Mouse (Mus musculus): Measurements from ENCODE around the gene Xrcc6. TPM values are rescaled to one million over a fixed set of nuclear protein-coding genes. Genes with fewer than 3 reads are reported as not detected.

Gene Xrcc6
- 58.9 and 59.5 TPM in 2 replicates for polyA plus RNA-seq (2015; fragmentation: Nextera tagmentation; extraction: Ambion mirVana)

- Histone ChIP-seq H3K4me1 (peaks cover 17% of the 10 kb centered on the region), H3K36me3 (no peaks in the 10 kb centered on the region), H3K4me2 (replicated peaks) (no peak within 1 kb of the TSS), H3K9me3 (no peaks in the 10 kb centered on the region), H3K9ac (replicated peaks) (no peak within 1 kb of the TSS), H3K27me3 (no peaks in the 10 kb centered on the region), H3K27ac (replicated peaks) (no peak within 1 kb of the TSS), H3K4me3 (no peak within 1 kb of the TSS)
- ATAC-seq (replicated peaks) = no peak
- WGBS = 78% methylated on average over 3 of the region's 3 CpGs
Measured at GRCm38 (mm10) chr15:81987646-81988045, at the start of gene Xrcc6. Gene Xrcc6, plus strand, starts transcription at chr15:81987835.

DNA sequence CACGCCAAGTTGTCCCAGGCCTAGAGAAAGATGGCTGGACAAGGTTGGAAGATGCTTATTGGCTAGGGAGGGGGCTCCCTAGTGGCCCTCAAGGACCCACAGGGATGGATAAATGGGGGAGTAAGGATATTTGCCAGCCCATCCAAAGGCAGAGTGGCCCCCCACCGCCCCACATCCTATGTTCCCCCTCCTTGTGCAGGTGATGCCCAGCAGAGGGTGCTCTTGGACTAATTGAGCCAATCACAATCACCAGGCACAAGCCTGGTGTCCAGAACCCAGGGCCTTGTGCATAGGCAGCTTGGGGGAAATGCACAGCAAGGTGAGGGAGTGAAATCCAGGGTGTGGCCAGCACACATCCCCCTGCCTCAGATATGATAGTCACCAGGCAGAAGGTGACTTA, 49.4 kb upstream of the Xrcc6 start:
- H3K4me1 ChIP-seq = peaks cover 37% of the 10 kb centered on the region
- H3K36me3 ChIP-seq = no peaks in the 10 kb centered on the region; the same call in 1 of the 2 replicates
- ATAC-seq (replicated peaks) = 0 out of 2 replicates have a peak, but pooled peaks have one; percentile 33
- H3K27me3 ChIP-seq = no peaks in the 10 kb centered on the region
- no peaks in the 10 kb centered on the region for H3K9me3 ChIP-seq
- whole genome bisulfite sequencing = 22% methylated on average over 2 of the region's 2 CpGs
- peak overlapping the region; percentile 57 for H3K4me3 ChIP-seq
- H3K27ac ChIP-seq (replicated peaks) = peak overlapping the region; percentile 85
- H3K9ac ChIP-seq (replicated peaks) = peak overlapping the region; percentile 68
- peak overlapping the region; percentile 79 for H3K4me2 ChIP-seq (replicated peaks)

GRCm38 (mm10) chr15:81939157-81939715, 48.4 kb upstream of the Xrcc6 start:
- no peak for ATAC-seq (replicated peaks)
- Histone ChIP-seq H3K4me1 (peaks cover 39% of the 10 kb centered on the region), H3K9me3 (no peaks in the 10 kb centered on the region), H3K27me3 (no peaks in the 10 kb centered on the region), H3K4me2 (replicated peaks) (no peak overlapping the region), H3K9ac (replicated peaks) (no peak overlapping the region), H3K4me3 (no peak overlapping the region), H3K36me3 (no peaks in the 10 kb centered on the region; the same call in 1 of the 2 replicates), H3K27ac (replicated peaks) (no peak overlapping the region)
- 87% methylated on average over 10 of the region's 10 CpGs for WGBS

DNA sequence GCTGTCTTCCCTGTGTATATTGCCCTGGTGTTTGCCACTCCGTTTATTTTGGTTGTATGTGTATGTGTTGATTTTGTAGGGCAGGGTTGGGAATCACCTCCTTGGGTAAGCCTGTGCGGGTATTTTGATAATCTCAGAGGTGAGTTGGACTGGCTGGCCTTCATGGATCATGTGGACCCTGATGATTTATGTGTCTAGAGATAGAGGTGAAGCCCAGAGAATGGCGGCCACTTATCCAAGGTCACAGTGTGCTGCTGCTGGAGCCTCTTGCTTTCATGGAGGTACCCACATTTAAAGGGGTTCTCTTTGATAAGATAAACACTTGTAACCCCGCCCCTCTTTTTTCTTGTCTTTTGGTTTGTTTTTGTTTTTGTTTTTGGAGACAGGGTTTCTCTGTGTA, 47.9 kb upstream of the Xrcc6 start:
- H3K36me3 ChIP-seq = no peaks in the 10 kb centered on the region; the same call in 1 of the 2 replicates
- H3K27me3 ChIP-seq = no peaks in the 10 kb centered on the region
- ATAC-seq (replicated peaks) = no peak
- H3K27ac ChIP-seq (replicated peaks) = no peak overlapping the region
- peaks cover 39% of the 10 kb centered on the region for H3K4me1 ChIP-seq
- no peaks in the 10 kb centered on the region for H3K9me3 ChIP-seq
- no peak overlapping the region for H3K4me3 ChIP-seq
- no peak overlapping the region for H3K9ac ChIP-seq (replicated peaks)
- no peak overlapping the region for H3K4me2 ChIP-seq (replicated peaks)
- WGBS = 92% methylated on average over 4 of the region's 4 CpGs

DNA sequence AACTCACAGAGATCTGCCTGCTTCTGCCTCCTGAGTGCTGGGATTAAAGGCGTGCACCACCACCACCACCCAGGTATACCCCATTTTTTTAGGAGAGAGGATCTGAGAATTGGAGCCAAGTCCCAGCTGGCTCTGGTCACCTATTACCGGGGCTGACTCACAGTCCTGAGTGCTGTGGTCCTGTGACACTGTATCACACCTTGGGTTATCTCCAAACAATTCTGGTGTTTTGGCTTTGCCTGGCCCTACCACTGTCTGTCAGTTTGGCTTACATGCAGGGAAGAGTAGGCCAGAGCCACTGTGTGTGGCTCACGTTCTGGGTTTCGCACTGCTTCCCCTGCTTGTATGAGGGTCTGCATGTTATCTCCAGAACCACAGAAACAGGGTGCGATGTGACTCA, 47.4 kb upstream of the Xrcc6 start:
- no peak for ATAC-seq (replicated peaks)
- Histone ChIP-seq H3K27ac (replicated peaks) (no peak overlapping the region), H3K27me3 (no peaks in the 10 kb centered on the region), H3K36me3 (no peaks in the 10 kb centered on the region; the same call in 1 of the 2 replicates), H3K9ac (replicated peaks) (no peak overlapping the region), H3K4me3 (no peak overlapping the region), H3K4me1 (peaks cover 39% of the 10 kb centered on the region), H3K4me2 (replicated peaks) (no peak overlapping the region), H3K9me3 (no peaks in the 10 kb centered on the region)
- WGBS = 91% methylated on average over 5 of the region's 5 CpGs

DNA sequence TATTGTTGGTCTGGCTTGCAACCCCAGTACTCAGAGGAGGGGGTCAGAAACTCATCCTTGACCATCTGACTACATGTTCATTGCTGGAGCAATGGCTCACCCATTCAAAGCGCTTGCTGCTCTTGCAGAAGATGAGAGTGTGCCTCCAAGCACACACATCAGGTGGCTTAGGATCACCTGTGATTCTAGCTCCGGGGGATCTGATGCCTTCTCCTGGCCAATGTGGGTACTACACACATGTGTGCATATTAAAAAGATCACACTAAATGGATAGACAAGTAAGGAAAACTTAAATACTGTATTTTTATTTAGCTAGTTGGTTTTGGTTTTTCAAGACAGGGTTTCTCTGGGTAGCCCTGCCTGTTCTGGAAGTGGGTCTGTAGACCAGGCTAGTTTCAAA, 46.6 kb upstream of the Xrcc6 start:
- no peak overlapping the region for H3K4me2 ChIP-seq (replicated peaks)
- no peak overlapping the region for H3K27ac ChIP-seq (replicated peaks)
- no peaks in the 10 kb centered on the region for H3K9me3 ChIP-seq
- ATAC-seq (replicated peaks) = no peak
- H3K4me1 ChIP-seq = peaks cover 39% of the 10 kb centered on the region
- H3K9ac ChIP-seq (replicated peaks) = no peak overlapping the region
- no peaks in the 10 kb centered on the region for H3K27me3 ChIP-seq
- WGBS = 93% methylated on average over 2 of the region's 2 CpGs
- no peaks in the 10 kb centered on the region; the same call in 1 of the 2 replicates for H3K36me3 ChIP-seq
- no peak overlapping the region for H3K4me3 ChIP-seq

DNA sequence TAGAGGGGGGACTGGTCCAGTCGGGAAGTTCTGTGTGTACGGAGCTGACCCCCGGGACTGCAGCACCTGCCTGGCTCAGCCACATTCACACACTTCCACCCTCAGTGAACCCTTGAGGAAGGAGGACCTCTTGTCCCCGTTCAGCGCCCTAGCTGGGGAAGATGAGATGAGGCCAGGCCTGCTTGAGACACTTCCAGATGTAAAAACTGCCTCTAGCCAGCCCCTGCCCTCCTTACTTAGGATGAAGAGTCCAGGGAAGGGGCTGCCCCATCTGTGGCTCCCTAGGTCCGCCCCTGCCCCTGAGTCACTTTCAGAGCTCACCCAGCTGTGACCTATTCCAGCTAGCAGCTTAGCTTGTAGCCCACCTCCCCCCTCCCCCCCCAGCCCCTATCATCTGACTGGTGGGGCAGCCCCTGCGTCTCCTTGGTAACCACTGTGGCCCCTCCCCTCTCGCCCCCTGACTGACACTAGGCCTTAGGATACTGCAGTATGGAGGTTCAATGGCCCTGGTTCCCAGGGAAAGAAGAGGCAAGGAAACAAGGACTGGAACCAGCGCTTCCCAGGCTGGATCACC, 44.4 kb upstream of the Xrcc6 start:
- ATAC-seq (replicated peaks) = 0 out of 2 replicates have a peak, but pooled peaks have one; percentile 14
- no peak overlapping the region for H3K9ac ChIP-seq (replicated peaks)
- no peak overlapping the region for H3K4me2 ChIP-seq (replicated peaks)
- H3K27ac ChIP-seq (replicated peaks) = no peak overlapping the region
- peaks cover 21% of the 10 kb centered on the region for H3K4me1 ChIP-seq
- WGBS = 15% methylated on average over 9 of the region's 9 CpGs
- no peaks in the 10 kb centered on the region for H3K9me3 ChIP-seq
- no peaks in the 10 kb centered on the region for H3K27me3 ChIP-seq
- H3K36me3 ChIP-seq = peaks cover 12% of the 10 kb centered on the region
- H3K4me3 ChIP-seq = no peak overlapping the region

GRCm38 (mm10) chr15:81949076-81949475, 38.6 kb upstream of the Xrcc6 start:
- 86% methylated on average over 10 of the region's 10 CpGs for WGBS

GRCm38 (mm10) chr15:81949476-81950131, 38.0 kb upstream of the Xrcc6 start:
- WGBS = 76% methylated on average over 11 of the region's 11 CpGs
- no peak for ATAC-seq (replicated peaks)
- Histone ChIP-seq H3K36me3 (peaks cover 41% of the 10 kb centered on the region), H3K4me2 (replicated peaks) (no peak overlapping the region), H3K9me3 (no peaks in the 10 kb centered on the region), H3K9ac (replicated peaks) (no peak overlapping the region), H3K27ac (replicated peaks) (no peak overlapping the region), H3K4me1 (no peaks in the 10 kb centered on the region), H3K4me3 (no peak overlapping the region), H3K27me3 (no peaks in the 10 kb centered on the region)

More at GRCm38 (mm10) chr15:81949076-81949475, 38.6 kb upstream of the Xrcc6 start:
- H3K4me3 ChIP-seq = no peak overlapping the region
- H3K4me2 ChIP-seq (replicated peaks) = no peak overlapping the region
- H3K27me3 ChIP-seq = no peaks in the 10 kb centered on the region
- H3K36me3 ChIP-seq = peaks cover 36% of the 10 kb centered on the region
- H3K9ac ChIP-seq (replicated peaks) = no peak overlapping the region
- H3K9me3 ChIP-seq = no peaks in the 10 kb centered on the region
- no peaks in the 10 kb centered on the region for H3K4me1 ChIP-seq
- ATAC-seq (replicated peaks) = no peak
- no peak overlapping the region for H3K27ac ChIP-seq (replicated peaks)

- H3K4me1 ChIP-seq = no peaks in the 10 kb centered on the region
- ATAC-seq (replicated peaks) = no peak
- H3K27me3 ChIP-seq = no peaks in the 10 kb centered on the region
- 89% methylated on average over 5 of the region's 5 CpGs for WGBS
- H3K27ac ChIP-seq (replicated peaks) = no peak overlapping the region
- H3K36me3 ChIP-seq = peaks cover 48% of the 10 kb centered on the region
- H3K4me3 ChIP-seq = no peak overlapping the region
- H3K9me3 ChIP-seq = no peaks in the 10 kb centered on the region
- no peak overlapping the region for H3K4me2 ChIP-seq (replicated peaks)
- no peak overlapping the region for H3K9ac ChIP-seq (replicated peaks)
Measured at GRCm38 (mm10) chr15:81950716-81951115, 36.9 kb upstream of the Xrcc6 start.

DNA sequence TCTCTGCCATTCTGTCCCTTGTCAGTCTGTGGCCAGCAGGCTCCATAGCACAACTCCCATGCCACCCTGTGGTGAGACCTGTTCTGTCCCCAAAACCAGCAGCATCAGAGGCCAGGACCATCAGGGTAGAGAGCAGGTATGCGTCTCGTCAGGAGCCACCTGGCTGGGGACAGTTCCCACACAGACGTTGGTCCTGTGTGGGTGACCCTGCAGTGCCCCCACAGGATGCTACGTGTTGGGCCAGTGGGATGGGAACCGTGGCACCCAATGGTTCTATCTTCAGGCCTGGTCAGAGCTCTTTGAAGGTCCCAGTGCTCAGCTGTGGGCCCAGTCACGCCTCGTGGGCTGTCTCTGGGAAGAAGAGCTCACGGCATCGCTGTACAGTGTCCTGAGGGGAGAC, 36.5 kb upstream of the Xrcc6 start:
- H3K9me3 ChIP-seq = no peaks in the 10 kb centered on the region
- H3K27me3 ChIP-seq = no peaks in the 10 kb centered on the region
- H3K27ac ChIP-seq (replicated peaks) = no peak overlapping the region
- 88% methylated on average over 9 of the region's 9 CpGs for WGBS
- no peaks in the 10 kb centered on the region for H3K4me1 ChIP-seq
- ATAC-seq (replicated peaks) = no peak
- no peak overlapping the region for H3K4me2 ChIP-seq (replicated peaks)
- peaks cover 48% of the 10 kb centered on the region for H3K36me3 ChIP-seq
- H3K9ac ChIP-seq (replicated peaks) = no peak overlapping the region
- H3K4me3 ChIP-seq = no peak overlapping the region

- no peak for ATAC-seq (replicated peaks)
- Histone ChIP-seq H3K9me3 (no peaks in the 10 kb centered on the region), H3K36me3 (peaks cover 39% of the 10 kb centered on the region), H3K27me3 (no peaks in the 10 kb centered on the region), H3K4me1 (peaks cover 4% of the 10 kb centered on the region; the same call in 1 of the 2 replicates), H3K27ac (replicated peaks) (no peak overlapping the region), H3K4me2 (replicated peaks) (no peak overlapping the region), H3K9ac (replicated peaks) (no peak overlapping the region), H3K4me3 (no peak overlapping the region)
- 90% methylated on average over 4 of the region's 4 CpGs for WGBS
Measured at GRCm38 (mm10) chr15:81952310-81952709, 35.3 kb upstream of the Xrcc6 start.
